Mouse (Mus musculus) forebrain, embryonic 14.5 days (tissue): Measurements from ENCODE around the gene Mss51. TPM values are rescaled to one million over a fixed set of nuclear protein-coding genes. Genes with fewer than 3 reads are reported as not detected.
A peak's percentile ranks its signal among the peaks of the same experiment; 100 is the strongest.

Experiments used
- ATAC-seq: fragments of 200-750 bp; cut with Nextera tagmentation; 2 replicates; pipeline ENCODE4 v1.8.0; 2017; ENCODE audit warnings: mild to moderate bottlenecking, moderate library complexity
- DNase-seq: peaks from one replicate; pipeline ENCODE4 v3.0.0-alpha.2; 2015; ENCODE audit warnings: low spot score
- H3K27ac ChIP-seq: fragments of 300-500 bp; sonication (generic); 2 replicates; pipeline ENCODE4 v1.5.1; 2014; ENCODE audit warnings: low read depth, mild to moderate bottlenecking, control low read depth, low read length, moderate library complexity
- H3K27me3 ChIP-seq: fragments of 300-500 bp; sonication (generic); replicated peaks from 2 replicates; pipeline ENCODE4 v1.6.1; 2014; ENCODE audit warnings: low read length, control low read depth, mixed read lengths; ENCODE audit not compliant: control insufficient read depth, insufficient read depth
- H3K36me3 ChIP-seq: fragments of 300-500 bp; sonication (generic); 2 replicates; pipeline ENCODE4 v1.6.1; 2014; ENCODE audit warnings: low read length, control low read depth; ENCODE audit not compliant: control insufficient read depth, insufficient read depth
- H3K4me1 ChIP-seq: fragments of 300-500 bp; sonication (generic); 2 replicates; pipeline ENCODE4 v1.6.1; 2014; ENCODE audit warnings: antibody characterized with exemption, low read length, control low read depth; ENCODE audit not compliant: control insufficient read depth, insufficient read depth
- H3K4me2 ChIP-seq: fragments of 300-500 bp; sonication (generic); 2 replicates; pipeline ENCODE4 v1.6.1; 2014; ENCODE audit warnings: mild to moderate bottlenecking, control low read depth, low read length
- H3K4me3 ChIP-seq: fragments of 300-500 bp; sonication (generic); 2 replicates; pipeline ENCODE4 v1.5.1; 2014; ENCODE audit warnings: low read depth, low read length, control low read depth
- H3K9ac ChIP-seq: fragments of 300-500 bp; sonication (generic); 2 replicates; pipeline ENCODE4 v1.6.1; 2014; ENCODE audit warnings: mild to moderate bottlenecking, low read length, control low read depth, moderate library complexity
- H3K9me3 ChIP-seq: fragments of 300-500 bp; sonication (generic); replicated peaks from 2 replicates; pipeline ENCODE4 v1.6.1; 2016; ENCODE audit warnings: low read length, control low read depth, mixed read lengths; ENCODE audit not compliant: control insufficient read depth
- WGBS: fragments of 180-500 bp; shearing (Covaris S2); extraction: QIAGEN DNeasy Blood & Tissue Kit; methylation state at CpG from one replicate; pipeline ENCODE4 v1.1.7; 2014; 5-methylcytosine and 5-hydroxymethylcytosine counted together
- polyA plus RNA-seq: library from polyadenylated mRNA; unstranded; fragments of >200 nt; fragmentation: Nextera tagmentation; extraction: Ambion mirVana; gene quantifications from 2 replicates; pipeline ENCODE4 v1.2.1, GENCODE M21; 2014

Mss51 gene
- 0.20 and 0.30 TPM in 2 replicates for polyA plus RNA-seq

DNA sequence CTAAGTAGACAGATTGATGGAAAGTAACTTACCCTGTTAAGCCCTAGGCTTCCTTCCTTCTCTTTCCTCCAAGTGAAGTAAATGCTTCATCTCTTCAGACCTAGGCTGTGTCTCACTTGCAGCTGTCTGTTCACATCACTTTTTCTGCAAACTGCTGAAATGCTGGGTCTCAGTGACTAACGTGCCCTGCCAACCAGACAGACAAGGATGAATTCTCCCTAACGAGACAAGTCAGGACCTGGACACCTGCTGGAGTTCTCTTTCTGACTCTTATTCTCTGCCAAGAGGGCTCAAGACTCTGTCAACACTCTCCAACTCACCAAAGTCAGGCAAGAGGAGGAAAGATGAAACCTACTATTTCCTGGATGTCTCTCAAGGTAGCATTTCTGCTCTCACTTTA lies at the start of gene Mss51:
Gene Mss51, minus strand, starts transcription at position 299 of the 400 bp plus-strand sequence.
- ATAC-seq (no peak), DNase-seq (no peak)
- H3K9me3 ChIP-seq, result no peaks in the 10 kb centered on the region
- no peak within 1 kb of the TSS for H3K4me3 ChIP-seq
- H3K9ac ChIP-seq, result no peak within 1 kb of the TSS
- H3K27me3 ChIP-seq, result no peaks in the 10 kb centered on the region
- WGBS, result 43% methylated on average over 2 of the region's 2 CpGs
- peaks cover 40% of the 10 kb centered on the region for H3K36me3 ChIP-seq
- H3K4me2 ChIP-seq, result no peak within 1 kb of the TSS
- H3K4me1 ChIP-seq, result no peaks in the 10 kb centered on the region
- H3K27ac ChIP-seq, result no peak within 1 kb of the TSS

DNA sequence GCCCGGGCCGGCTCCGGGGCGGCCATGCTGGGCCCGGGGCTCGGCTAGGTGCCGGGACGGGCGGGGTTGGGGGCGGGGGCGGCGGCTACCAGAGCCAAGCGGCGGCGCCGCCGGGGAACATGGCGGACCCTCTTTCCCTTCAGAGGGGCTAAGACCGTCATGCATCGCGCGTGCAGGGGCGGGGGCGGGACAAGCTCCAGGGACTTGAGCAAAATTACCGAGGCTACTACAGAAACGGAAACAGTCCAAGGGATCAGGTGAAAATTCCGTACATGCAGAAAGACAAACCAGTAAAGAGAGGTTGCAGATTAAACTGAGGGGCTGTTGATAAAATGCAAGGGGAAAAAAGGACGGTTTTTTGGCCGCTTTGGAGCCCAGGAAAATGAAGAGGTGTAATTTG lies 49.7 kb upstream of the Mss51 start, which contains the start of gene Ppp3cb:
Gene Ppp3cb, minus strand, starts transcription at position 159 of the 400 bp plus-strand sequence.
- Histone ChIP-seq H3K9me3 (no peaks in the 10 kb centered on the region), H3K36me3 (peaks cover 25% of the 10 kb centered on the region), H3K4me3 (peak within 1 kb of the TSS; percentile 83), H3K27me3 (no peaks in the 10 kb centered on the region), H3K9ac (peak within 1 kb of the TSS; percentile 93), H3K4me2 (peak within 1 kb of the TSS; percentile 41), H3K4me1 (peaks cover 15% of the 10 kb centered on the region), H3K27ac (peak within 1 kb of the TSS; percentile 97)
- peak; percentile 94 for ATAC-seq
- WGBS, result 0% methylated on average over 24 of the region's 29 CpGs
- DNase-seq, result peak; percentile 97

- H3K4me2 ChIP-seq, result peak overlapping the region; percentile 41
- H3K4me1 ChIP-seq, result peaks cover 15% of the 10 kb centered on the region
- peak overlapping the region; percentile 93 for H3K9ac ChIP-seq
- H3K4me3 ChIP-seq, result peak overlapping the region; percentile 83
- H3K27me3 ChIP-seq, result no peaks in the 10 kb centered on the region
- under 1% methylated on average over 47 of the region's 67 CpGs for WGBS
- DNase-seq (peak; percentile 76), ATAC-seq (peak; percentile 95)
- H3K27ac ChIP-seq, result peak overlapping the region; percentile 97
- H3K36me3 ChIP-seq, result peaks cover 20% of the 10 kb centered on the region
- no peaks in the 10 kb centered on the region for H3K9me3 ChIP-seq
Measured at GRCm38 (mm10) chr14:20545529-20546331, 49.0 kb upstream of the Mss51 start.

DNA sequence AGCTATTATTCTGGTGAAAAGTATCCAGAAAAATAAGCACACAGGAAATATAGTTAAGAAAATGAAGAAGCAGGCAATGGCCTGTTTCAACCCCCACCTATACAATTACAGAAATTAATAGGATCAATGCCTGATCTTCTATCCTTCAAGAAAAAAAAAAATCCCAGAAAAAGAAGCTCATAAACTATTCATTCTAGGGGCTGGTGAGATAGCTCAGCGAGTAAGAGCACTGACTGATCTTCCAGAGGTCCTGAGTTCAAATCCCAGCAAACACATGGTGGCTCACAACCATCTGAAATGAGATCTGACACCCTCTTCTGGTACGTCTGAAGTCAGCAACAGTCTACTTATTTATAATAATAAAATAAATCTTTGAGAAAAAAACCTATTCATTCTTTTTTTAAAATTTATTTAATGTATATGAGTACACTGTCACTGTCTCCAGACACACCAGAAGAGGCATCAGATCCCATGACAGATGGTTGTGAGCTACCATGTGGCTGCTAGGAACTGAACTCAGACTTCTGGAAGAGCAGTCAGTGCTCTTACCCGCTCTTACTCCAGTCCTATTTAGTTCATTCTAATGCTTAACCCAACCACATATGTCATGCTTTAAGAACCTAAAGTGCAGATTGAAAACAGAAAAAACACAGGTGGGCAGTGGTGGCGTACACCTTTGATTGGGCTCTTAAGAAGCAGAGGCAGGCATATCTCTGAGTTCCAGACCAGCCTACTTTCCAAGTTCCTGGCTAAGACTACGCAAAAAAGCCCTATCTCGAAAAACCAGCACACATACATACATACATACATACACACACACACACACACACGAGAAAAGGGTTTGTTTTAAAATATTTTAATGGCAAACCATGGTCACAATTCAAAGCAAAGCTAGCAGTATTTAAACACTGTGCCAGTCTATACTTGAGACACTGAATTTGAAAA lies 48.0 kb upstream of the Mss51 start:
- peak overlapping the region; percentile 32; the same call in 1 of the 2 replicates for H3K9ac ChIP-seq
- ATAC-seq (no peak), DNase-seq (no peak)

DNA sequence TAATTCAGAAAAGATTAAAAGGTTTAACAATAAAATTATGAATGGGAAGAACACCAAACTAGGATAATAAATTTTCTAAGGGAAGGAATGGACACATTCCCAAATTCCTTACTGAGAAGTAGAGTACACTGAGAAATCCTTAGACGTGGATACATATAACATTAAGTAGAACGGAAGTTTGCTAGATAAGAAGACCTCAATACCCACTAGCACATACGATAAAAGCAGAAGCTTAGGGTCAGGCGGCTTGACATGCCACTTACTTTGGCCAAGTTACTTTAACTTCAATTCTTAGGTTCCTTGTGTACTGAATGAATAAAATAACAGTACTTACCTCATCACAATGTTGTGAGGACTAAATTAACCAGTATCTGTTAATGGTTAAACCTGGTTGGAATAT lies 32.9 kb upstream of the Mss51 start:
- Histone ChIP-seq H3K27me3 (no peaks in the 10 kb centered on the region), H3K4me3 (no peak overlapping the region), H3K9me3 (no peaks in the 10 kb centered on the region), H3K27ac (no peak overlapping the region), H3K4me1 (no peaks in the 10 kb centered on the region), H3K36me3 (peaks cover 2% of the 10 kb centered on the region; the same call in 1 of the 2 replicates), H3K4me2 (no peak overlapping the region), H3K9ac (no peak overlapping the region)
- no peak for ATAC-seq
- WGBS, result 95% methylated on average over 4 of the region's 4 CpGs
- no peak for DNase-seq

More for the DNA sequence above, 48.0 kb upstream of the Mss51 start:
- 69% methylated on average over 7 of the region's 7 CpGs for WGBS
- Histone ChIP-seq H3K4me1 (peaks cover 15% of the 10 kb centered on the region), H3K27me3 (no peaks in the 10 kb centered on the region), H3K27ac (no peak overlapping the region), H3K4me3 (peak overlapping the region; percentile 83), H3K4me2 (peak overlapping the region; percentile 41), H3K9me3 (no peaks in the 10 kb centered on the region), H3K36me3 (peaks cover 15% of the 10 kb centered on the region)

DNA sequence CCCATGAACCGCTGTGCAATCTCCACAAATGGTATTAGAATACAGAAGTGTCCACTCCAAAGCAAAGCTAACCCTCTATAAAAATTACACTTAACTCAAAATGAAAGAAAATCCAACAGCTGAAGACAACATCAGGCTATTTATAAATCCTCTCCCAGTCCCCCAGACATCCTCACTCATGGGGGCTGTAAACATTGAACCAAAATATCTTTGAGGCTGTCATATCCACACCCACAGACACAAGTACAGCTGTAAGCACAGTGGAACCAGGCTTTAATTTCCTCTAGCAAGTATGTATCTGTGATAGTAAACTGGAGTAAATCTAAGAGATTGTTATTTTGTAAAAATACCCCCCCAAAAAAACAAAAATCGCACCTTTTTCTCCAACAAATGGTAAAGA lies 23.5 kb upstream of the Mss51 start:
- Histone ChIP-seq H3K4me2 (no peak overlapping the region), H3K27ac (no peak overlapping the region), H3K4me1 (no peaks in the 10 kb centered on the region), H3K9me3 (no peaks in the 10 kb centered on the region), H3K27me3 (no peaks in the 10 kb centered on the region), H3K4me3 (no peak overlapping the region), H3K36me3 (peaks cover 46% of the 10 kb centered on the region), H3K9ac (no peak overlapping the region)
- ATAC-seq (no peak), DNase-seq (no peak)
- WGBS, result 96% methylated on average over 2 of the region's 2 CpGs

DNA sequence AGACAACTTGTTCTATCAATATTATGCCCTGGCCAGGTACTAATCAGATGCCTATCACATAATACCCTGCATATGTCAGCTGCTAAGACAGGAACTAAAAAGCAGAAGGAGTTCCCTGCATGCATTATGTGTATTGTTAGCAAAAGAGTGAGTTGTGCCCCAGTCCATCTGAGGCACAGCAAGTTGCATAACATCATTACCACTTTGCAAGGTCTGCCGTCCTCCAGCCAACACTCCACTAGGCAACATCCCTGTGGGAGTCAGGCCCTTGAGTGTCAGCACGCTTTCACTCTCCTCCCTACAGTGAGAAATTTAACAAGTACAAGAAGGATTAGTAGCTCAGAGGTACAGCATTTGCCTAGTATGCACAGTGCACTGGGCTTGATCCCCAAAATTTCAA lies 11.7 kb upstream of the Mss51 start:
- 73% methylated on average over 2 of the region's 2 CpGs for WGBS

GRCm38 (mm10) chr14:20502966-20503365 lies 6.3 kb upstream of the Mss51 start:
- H3K4me1 ChIP-seq, result no peaks in the 10 kb centered on the region
- peaks cover 20% of the 10 kb centered on the region for H3K36me3 ChIP-seq
- H3K9me3 ChIP-seq, result no peaks in the 10 kb centered on the region
- H3K27ac ChIP-seq, result no peak overlapping the region
- no peak overlapping the region for H3K4me2 ChIP-seq
- DNase-seq (no peak), ATAC-seq (no peak)
- 96% methylated on average over 10 of the region's 10 CpGs for WGBS
- no peak overlapping the region for H3K9ac ChIP-seq
- no peak overlapping the region for H3K4me3 ChIP-seq
- H3K27me3 ChIP-seq, result no peaks in the 10 kb centered on the region

More for the DNA sequence above, 11.7 kb upstream of the Mss51 start:
- H3K9ac ChIP-seq, result no peak overlapping the region
- ATAC-seq (no peak), DNase-seq (no peak)
- H3K4me3 ChIP-seq, result no peak overlapping the region
- no peaks in the 10 kb centered on the region for H3K27me3 ChIP-seq
- no peak overlapping the region for H3K27ac ChIP-seq
- H3K4me2 ChIP-seq, result no peak overlapping the region
- H3K4me1 ChIP-seq, result no peaks in the 10 kb centered on the region
- H3K36me3 ChIP-seq, result peaks cover 9% of the 10 kb centered on the region
- H3K9me3 ChIP-seq, result no peaks in the 10 kb centered on the region
